Mouse (Mus musculus) heart, postnatal 0 days (tissue): ENCODE measurements around the gene Fam193a. TPM values are rescaled to one million over a fixed set of nuclear protein-coding genes. Genes with fewer than 3 reads are reported as not detected.

ENCODE experiments used
- ATAC-seq: fragments of 200-750 bp; cut with Nextera tagmentation; 2 replicates; pipeline ENCODE4 v1.8.0; 2017; ENCODE audit warnings: low read depth, moderate number of reproducible peaks, moderate library complexity; ENCODE audit not compliant: insufficient read depth
- DNase-seq: peaks from one replicate; pipeline ENCODE4 v3.0.0-alpha.2; 2016; ENCODE audit warnings: low spot score
- H3K27ac ChIP-seq: fragments of 300-500 bp; sonication (generic); 2 replicates; pipeline ENCODE4 v1.5.1; 2014; ENCODE audit warnings: low read depth, mild to moderate bottlenecking
- H3K27me3 ChIP-seq: fragments of 300-500 bp; sonication (generic); 2 replicates; pipeline ENCODE4 v1.6.1; 2014; ENCODE audit warnings: low read length, mixed read lengths; ENCODE audit not compliant: control insufficient read depth, insufficient read depth
- H3K36me3 ChIP-seq: fragments of 300-500 bp; sonication (generic); replicated peaks from 2 replicates; pipeline ENCODE4 v1.6.1; 2014; ENCODE audit warnings: low read length, mixed read lengths; ENCODE audit not compliant: control insufficient read depth, insufficient read depth
- H3K4me1 ChIP-seq: fragments of 300-500 bp; sonication (generic); 2 replicates; pipeline ENCODE4 v1.6.1; 2014; ENCODE audit warnings: antibody characterized with exemption; ENCODE audit not compliant: control insufficient read depth, insufficient read depth
- H3K4me2 ChIP-seq: fragments of 300-500 bp; sonication (generic); 2 replicates; pipeline ENCODE4 v1.6.1; 2014; ENCODE audit warnings: low read depth, mild to moderate bottlenecking, low read length, moderate library complexity
- H3K4me3 ChIP-seq: fragments of 300-500 bp; sonication (generic); 2 replicates; pipeline ENCODE4 v1.5.1; 2014; ENCODE audit warnings: low read depth, low read length
- H3K9ac ChIP-seq: fragments of 300-500 bp; sonication (generic); replicated peaks from 2 replicates; pipeline ENCODE4 v1.6.1; 2014; ENCODE audit warnings: low read depth, low read length, mixed read lengths
- H3K9me3 ChIP-seq: fragments of 300-500 bp; sonication (generic); replicated peaks from 2 replicates; pipeline ENCODE4 v1.6.1; 2016; ENCODE audit warnings: low read length; ENCODE audit not compliant: control insufficient read depth
- CTCF ChIP-seq: IDR thresholded peaks from 2 replicates; pipeline ENCODE4 v1.5.1; 2016; ENCODE audit warnings: antibody characterized with exemption, control low read depth, low read depth
- EP300 ChIP-seq: IDR thresholded peaks from 2 replicates; pipeline ENCODE4 v1.6.1; 2016; ENCODE audit warnings: antibody characterized with exemption, low read depth
- WGBS: fragments of 180-500 bp; shearing (Covaris S2); extraction: QIAGEN DNeasy Blood & Tissue Kit; methylation state at CpG from one replicate; pipeline ENCODE4 v1.1.7; 2014; 5-methylcytosine and 5-hydroxymethylcytosine counted together
- polyA plus RNA-seq: library from polyadenylated mRNA; unstranded; fragments of >200 nt; fragmentation: Nextera tagmentation; extraction: Ambion mirVana; gene quantifications from 2 replicates; pipeline ENCODE4 v1.2.1, GENCODE M21; 2015
- total RNA-seq: library from RNA; depleted of rRNA; stranded (reverse); fragments of >200 nt; gene quantifications from 2 replicates; pipeline ENCODE4 v1.2.3, GENCODE M21; 2014; ENCODE audit warnings: low replicate concordance

The Fam193a gene
- total and polyA plus RNA-seq, 2 experiments from 2014 or later: 5.4 to 31.0 TPM

DNA sequence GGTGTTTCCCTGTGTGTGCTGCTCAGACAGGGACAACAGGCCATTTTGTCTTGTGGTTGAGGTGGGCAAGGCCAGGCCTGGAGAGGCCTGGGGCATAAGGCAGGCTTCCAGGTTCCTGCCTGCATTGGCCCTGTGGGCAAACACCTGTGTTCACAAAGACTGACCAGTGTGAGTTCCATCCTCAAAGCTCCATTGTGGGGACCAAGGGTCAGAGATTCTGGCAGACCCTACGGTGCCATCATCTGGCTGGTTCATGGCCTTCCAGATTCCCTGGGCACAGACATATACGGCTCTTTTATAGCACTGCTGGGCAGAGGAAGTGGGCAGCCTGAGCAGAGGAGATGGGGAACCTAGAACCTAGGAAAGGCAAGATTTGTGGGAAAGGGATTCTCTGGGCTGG is 157.6 kb downstream of the Fam193a start:
- no peak overlapping the region for H3K27ac ChIP-seq
- DNase-seq (no peak), ATAC-seq (no peak)
- WGBS: 85% methylated on average over 2 of the region's 2 CpGs
- no peak overlapping the region for H3K4me2 ChIP-seq
- H3K4me1 ChIP-seq: no peaks in the 10 kb centered on the region
- TF ChIP-seq CTCF (no peak), EP300 (no peak)
- H3K9ac ChIP-seq: no peak overlapping the region
- no peaks in the 10 kb centered on the region for H3K36me3 ChIP-seq
- H3K4me3 ChIP-seq: no peak overlapping the region
- no peaks in the 10 kb centered on the region for H3K9me3 ChIP-seq
- H3K27me3 ChIP-seq: peaks cover 3% of the 10 kb centered on the region; the same call in 1 of the 2 replicates

- no peaks in the 10 kb centered on the region for H3K36me3 ChIP-seq
- H3K4me2 ChIP-seq: no peak overlapping the region
- no peak overlapping the region for H3K4me3 ChIP-seq
- TF ChIP-seq CTCF (no peak), EP300 (no peak)
- no peaks in the 10 kb centered on the region for H3K4me1 ChIP-seq
- ATAC-seq: no peak
- WGBS: 69% methylated on average over 5 of the region's 5 CpGs
- peaks cover 3% of the 10 kb centered on the region; the same call in 1 of the 2 replicates for H3K27me3 ChIP-seq
- H3K9ac ChIP-seq: no peak overlapping the region
- H3K9me3 ChIP-seq: no peaks in the 10 kb centered on the region
- no peak overlapping the region for H3K27ac ChIP-seq
- no peak for DNase-seq
Observed at GRCm38 (mm10) chr5:34528724-34529123, 159.0 kb downstream of the Fam193a start.

DNA sequence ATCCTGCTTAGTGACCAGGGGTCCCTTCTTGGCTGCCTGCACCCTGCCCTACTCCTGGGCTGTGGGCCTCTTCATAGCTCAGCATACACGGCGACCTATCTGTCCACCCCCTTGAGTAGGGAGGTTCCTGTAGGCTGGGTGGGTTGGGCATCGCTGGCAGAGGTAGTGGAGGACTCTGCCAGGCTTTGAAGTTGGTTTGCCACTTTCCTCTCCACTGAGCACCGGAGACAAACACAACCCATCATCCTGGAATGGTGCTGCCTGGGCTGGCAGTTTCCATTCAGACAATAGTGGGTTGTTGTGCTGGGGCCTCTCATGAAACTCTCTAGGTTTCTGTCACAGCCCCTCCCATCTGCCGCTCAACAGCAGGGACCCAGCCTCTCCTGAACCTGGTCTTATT is 160.4 kb downstream of the Fam193a start:
- no peak overlapping the region for H3K9ac ChIP-seq
- no peak overlapping the region for H3K27ac ChIP-seq
- H3K9me3 ChIP-seq: no peaks in the 10 kb centered on the region
- no peak for ATAC-seq
- H3K36me3 ChIP-seq: no peaks in the 10 kb centered on the region
- no peak overlapping the region for H3K4me3 ChIP-seq
- WGBS: 78% methylated on average over 5 of the region's 5 CpGs
- DNase-seq: no peak
- H3K27me3 ChIP-seq: peaks cover 3% of the 10 kb centered on the region; the same call in 1 of the 2 replicates
- TF ChIP-seq EP300: no peak
- no peak for TF ChIP-seq CTCF
- no peak overlapping the region for H3K4me2 ChIP-seq
- H3K4me1 ChIP-seq: no peaks in the 10 kb centered on the region

DNA sequence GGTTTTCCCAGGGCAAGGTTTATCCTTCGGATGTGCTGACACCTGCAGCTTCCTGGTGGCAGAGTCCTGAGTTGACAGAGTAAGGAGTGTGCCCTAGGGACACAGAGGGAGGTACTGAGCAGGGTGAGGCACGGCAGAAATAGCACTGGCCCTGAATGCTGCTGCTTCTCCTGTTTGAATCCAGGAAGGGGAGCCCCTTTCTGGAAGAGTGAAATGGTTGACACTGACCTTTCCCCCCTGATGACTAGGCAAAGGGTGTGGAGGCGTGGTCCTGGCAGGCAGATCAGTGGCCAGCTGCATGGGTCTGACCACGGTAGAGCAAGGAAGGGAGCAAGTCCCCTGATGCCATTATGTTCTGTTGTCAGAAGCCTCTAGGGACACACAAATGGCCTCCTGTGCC is 161.0 kb downstream of the Fam193a start:
- no peak for ATAC-seq
- Histone ChIP-seq H3K4me2 (no peak overlapping the region), H3K4me3 (no peak overlapping the region), H3K9ac (no peak overlapping the region), H3K9me3 (no peaks in the 10 kb centered on the region), H3K36me3 (no peaks in the 10 kb centered on the region), H3K27ac (no peak overlapping the region), H3K27me3 (peaks cover 3% of the 10 kb centered on the region; the same call in 1 of the 2 replicates), H3K4me1 (no peaks in the 10 kb centered on the region)
- TF ChIP-seq CTCF (no peak), EP300 (no peak)
- no peak for DNase-seq
- WGBS: 42% methylated on average over 4 of the region's 4 CpGs

DNA sequence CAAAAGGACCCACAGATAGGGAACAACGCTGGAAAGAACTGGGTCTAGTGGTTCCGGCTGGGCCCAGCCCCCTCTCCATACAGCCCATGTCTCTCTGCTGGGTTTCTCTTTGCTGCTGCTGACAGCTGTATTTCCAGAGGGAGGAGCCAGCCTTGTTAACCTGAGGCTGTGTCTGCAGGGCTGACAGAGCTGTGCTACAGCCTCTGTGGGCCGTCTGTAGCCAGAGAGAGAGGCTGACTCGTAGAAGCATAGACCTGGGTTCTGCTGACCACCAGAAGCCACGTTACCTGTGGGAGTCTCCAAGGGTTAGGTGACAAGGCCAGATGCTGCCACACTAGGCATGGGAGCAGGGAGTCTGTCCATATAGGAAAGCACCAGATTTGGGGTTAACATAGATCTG is 163.3 kb downstream of the Fam193a start:
- no peak overlapping the region for H3K4me3 ChIP-seq
- no peak overlapping the region for H3K4me2 ChIP-seq
- H3K36me3 ChIP-seq: no peaks in the 10 kb centered on the region
- WGBS: 67% methylated on average over 5 of the region's 5 CpGs
- no peak overlapping the region for H3K27ac ChIP-seq
- ATAC-seq (no peak), DNase-seq (no peak)
- no peaks in the 10 kb centered on the region for H3K4me1 ChIP-seq
- no peak overlapping the region for H3K9ac ChIP-seq
- no peaks in the 10 kb centered on the region for H3K27me3 ChIP-seq
- no peaks in the 10 kb centered on the region for H3K9me3 ChIP-seq
- no peak for TF ChIP-seq EP300
- no peak for TF ChIP-seq CTCF

DNA sequence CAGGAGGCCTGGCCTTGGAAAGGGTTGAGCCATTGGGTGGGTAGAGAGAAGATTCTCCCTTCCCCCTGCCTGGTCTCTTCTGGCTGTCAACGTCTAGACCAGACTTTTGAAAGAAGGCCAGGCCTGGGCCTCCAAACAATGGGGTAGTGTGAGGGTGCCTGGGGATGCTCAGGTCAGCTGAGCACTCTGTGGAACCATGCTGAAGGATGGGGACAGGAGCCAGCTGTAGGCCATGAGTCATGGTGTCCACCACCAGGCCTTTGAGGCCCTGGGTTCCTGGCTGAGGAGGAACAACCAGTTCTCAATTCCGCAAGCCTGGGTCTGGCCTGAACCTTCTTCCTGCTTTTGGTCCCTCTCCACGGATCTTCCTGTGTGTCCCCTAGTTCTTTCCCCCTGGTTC is 164.1 kb downstream of the Fam193a start:
- Histone ChIP-seq H3K27ac (peak overlapping the region; percentile 46; the same call in 1 of the 2 replicates), H3K27me3 (no peaks in the 10 kb centered on the region), H3K4me2 (no peak overlapping the region), H3K4me1 (no peaks in the 10 kb centered on the region), H3K36me3 (no peaks in the 10 kb centered on the region), H3K4me3 (no peak overlapping the region), H3K9me3 (no peaks in the 10 kb centered on the region), H3K9ac (no peak overlapping the region)
- DNase-seq: peak; percentile 35
- 49% methylated on average over 3 of the region's 3 CpGs for WGBS
- TF ChIP-seq CTCF (no peak), EP300 (no peak)
- ATAC-seq: peak; percentile 76
